Mouse (Mus musculus): ENCODE measurements around the gene Hecw2. TPM values are rescaled to one million over a fixed set of nuclear protein-coding genes. Genes with fewer than 3 reads are reported as not detected.
A peak's percentile ranks its signal among the peaks of the same experiment; 100 is the strongest.

Hecw2 gene
- total RNA-seq, 2 experiments from 2014 or later: not detected

- no peak for ATAC-seq (replicated peaks; ENCODE audit: low FRiP score, low TSS enrichment, poor library complexity, severe bottlenecking)
Observed at GRCm38 (mm10) chr1:53925149-53925901, 269.6 kb downstream of the Hecw2 start.

DNA sequence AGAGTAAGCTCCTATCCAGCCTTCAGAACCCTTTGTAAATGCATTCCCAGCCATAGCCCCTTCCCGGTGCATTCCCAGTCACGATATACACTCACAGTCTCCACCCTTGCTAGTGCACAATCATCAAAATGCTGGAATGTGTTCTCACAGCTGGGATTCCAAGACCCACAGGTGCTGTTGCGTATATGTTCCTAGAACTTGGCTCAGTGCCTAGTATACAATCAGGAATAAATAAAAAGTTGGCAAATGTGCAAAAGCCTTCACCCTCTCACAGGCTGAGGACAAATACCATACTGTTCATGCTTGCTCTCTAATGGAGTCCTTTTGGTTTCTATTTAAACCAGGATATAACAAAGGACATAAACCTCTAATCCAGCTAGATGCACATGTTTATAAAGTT lies 283.1 kb downstream of the Hecw2 start:
- ATAC-seq (replicated peaks; ENCODE audit: low FRiP score, low TSS enrichment, poor library complexity, severe bottlenecking): no peak

DNA sequence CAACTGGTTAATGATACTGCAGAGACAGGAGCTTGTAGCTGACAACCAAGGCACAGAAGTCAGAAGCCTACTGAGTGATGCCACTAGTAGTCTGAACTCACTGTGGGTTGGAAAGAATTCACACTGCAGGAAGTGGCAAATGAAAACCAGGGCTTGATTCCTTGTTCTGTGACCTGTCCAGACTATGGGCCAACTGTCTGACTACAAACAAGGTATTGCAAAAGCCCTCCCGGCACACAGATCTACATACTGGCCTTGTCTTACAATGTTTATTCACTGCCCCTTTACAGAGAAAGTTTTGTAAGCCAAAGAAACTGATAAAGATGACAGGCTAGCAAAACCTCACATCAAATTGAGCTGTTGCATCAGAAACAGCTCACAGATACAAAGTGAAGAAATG lies 284.7 kb downstream of the Hecw2 start:
- ATAC-seq (replicated peaks; ENCODE audit: low FRiP score, low TSS enrichment, poor library complexity, severe bottlenecking): no peak

- peak; percentile 61; the same call in 1 of the 2 replicates for ATAC-seq (replicated peaks; ENCODE audit: low FRiP score, low TSS enrichment, poor library complexity, severe bottlenecking)
Observed at GRCm38 (mm10) chr1:53909118-53909517, 285.9 kb downstream of the Hecw2 start.

GRCm38 (mm10) chr1:53906175-53906574 lies 288.8 kb downstream of the Hecw2 start:
- no peak for ATAC-seq (replicated peaks; ENCODE audit: low FRiP score, low TSS enrichment, poor library complexity, severe bottlenecking)

DNA sequence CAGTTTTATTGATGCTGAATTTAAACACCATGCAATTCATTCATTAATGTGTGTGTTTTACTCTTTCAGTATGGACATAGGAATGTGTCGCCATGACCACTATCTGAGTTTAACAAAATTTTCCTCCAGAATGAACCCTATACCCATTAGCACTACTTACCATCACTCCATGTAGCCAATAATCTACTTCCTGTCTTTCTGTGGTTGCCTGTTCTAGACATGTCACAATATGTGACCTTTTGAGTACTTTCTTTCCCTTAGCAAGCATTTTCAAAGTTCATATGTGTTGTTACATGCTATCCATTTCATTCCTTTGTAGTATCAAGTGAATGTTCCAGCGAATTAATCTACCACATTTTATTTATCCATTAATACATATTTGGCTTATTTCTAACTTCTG lies 294.6 kb downstream of the Hecw2 start:
- no peak for ATAC-seq (replicated peaks; ENCODE audit: low FRiP score, low TSS enrichment, poor library complexity, severe bottlenecking)

DNA sequence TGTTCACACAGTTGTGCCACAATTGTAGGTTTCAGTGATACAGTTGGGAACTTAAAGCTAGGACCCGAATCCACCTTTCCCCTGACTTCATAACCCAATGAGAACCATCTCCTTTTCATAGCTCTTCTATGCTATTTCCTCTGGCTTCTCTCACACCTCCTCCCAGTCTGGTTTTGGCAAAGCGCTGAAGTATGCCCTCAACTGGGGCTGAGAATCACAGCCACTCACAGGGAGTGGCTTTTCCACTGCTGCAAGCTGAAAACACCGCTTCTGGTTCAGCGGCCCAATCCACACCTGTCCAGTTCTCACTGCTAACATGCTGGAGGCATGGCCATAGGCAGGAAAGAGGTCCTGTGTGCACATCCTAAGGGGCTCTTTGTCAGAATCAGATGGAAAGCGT lies 300.7 kb downstream of the Hecw2 start:
- no peak for ATAC-seq (replicated peaks; ENCODE audit: low FRiP score, low TSS enrichment, poor library complexity, severe bottlenecking)

GRCm38 (mm10) chr1:53890380-53890779 lies 304.6 kb downstream of the Hecw2 start:
- 0 out of 2 replicates have a peak, but pooled peaks have one; percentile 34 for ATAC-seq (replicated peaks; ENCODE audit: low FRiP score, low TSS enrichment, poor library complexity, severe bottlenecking)

DNA sequence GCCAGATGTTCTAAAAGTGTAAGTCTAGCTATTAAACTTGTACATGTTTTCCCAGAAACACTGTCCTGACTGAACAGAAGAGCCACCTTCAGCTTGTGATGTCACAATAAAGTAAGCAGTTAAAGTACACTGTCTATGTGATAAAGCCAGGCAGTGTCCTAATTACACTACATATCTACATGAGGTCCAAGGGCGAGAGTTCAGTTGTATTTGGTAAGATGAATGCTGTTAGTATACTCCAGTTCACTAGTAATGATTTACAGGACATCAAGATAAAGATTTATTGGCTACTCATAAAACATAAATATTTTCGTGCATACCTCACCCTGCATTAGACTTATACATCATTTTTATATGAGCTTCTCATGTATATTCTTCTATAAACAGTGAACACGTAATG lies 305.2 kb downstream of the Hecw2 start:
- no peak for ATAC-seq (replicated peaks; ENCODE audit: low FRiP score, low TSS enrichment, poor library complexity, severe bottlenecking)

DNA sequence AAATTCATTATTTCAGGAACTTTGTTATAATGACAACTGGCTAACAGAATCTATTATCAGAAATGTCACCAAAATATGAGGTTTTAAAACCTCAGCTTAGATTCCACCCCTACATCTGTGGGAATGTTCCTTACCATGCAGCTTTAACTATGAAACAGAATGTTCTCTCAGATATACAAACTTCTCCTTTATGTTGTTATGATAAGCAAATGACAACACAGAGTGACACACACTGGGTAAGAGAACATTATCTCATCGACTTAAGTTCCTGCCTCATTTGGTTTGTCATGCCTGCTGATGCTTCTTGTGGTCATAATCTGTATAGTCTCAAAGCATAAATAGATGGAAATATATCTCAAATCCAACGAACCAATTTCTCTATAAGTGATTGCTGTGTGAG lies 312.5 kb downstream of the Hecw2 start:
- ATAC-seq (replicated peaks; ENCODE audit: low FRiP score, low TSS enrichment, poor library complexity, severe bottlenecking): peak; percentile 59; the same call in 1 of the 2 replicates

- ATAC-seq (replicated peaks; ENCODE audit: low FRiP score, low TSS enrichment, poor library complexity, severe bottlenecking): no peak
Observed at GRCm38 (mm10) chr1:53875919-53876318, 319.0 kb downstream of the Hecw2 start.

DNA sequence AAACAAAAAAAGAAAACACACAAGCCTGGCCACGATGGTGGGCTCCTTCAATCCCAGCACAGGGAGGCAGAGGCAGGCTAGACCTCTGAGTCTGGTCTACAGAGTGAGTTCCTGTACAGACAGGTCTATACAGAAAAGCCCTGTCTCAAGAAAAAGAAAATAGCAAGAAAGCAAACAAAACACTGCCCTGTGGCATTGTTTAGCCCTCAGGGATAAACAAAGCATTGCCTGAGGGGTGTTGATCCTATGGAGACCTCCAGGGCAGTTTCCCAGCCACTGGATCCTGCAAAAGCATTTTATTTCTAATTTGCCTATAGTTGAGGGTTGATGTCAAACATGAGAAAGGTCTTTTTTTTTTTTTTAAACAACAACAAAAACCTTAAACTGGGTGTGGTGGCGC lies 327.7 kb downstream of the Hecw2 start:
- no peak for ATAC-seq (replicated peaks; ENCODE audit: low FRiP score, low TSS enrichment, poor library complexity, severe bottlenecking)

GRCm38 (mm10) chr1:53866374-53866902 lies 328.5 kb downstream of the Hecw2 start:
- ATAC-seq (replicated peaks; ENCODE audit: low FRiP score, low TSS enrichment, poor library complexity, severe bottlenecking): no peak

DNA sequence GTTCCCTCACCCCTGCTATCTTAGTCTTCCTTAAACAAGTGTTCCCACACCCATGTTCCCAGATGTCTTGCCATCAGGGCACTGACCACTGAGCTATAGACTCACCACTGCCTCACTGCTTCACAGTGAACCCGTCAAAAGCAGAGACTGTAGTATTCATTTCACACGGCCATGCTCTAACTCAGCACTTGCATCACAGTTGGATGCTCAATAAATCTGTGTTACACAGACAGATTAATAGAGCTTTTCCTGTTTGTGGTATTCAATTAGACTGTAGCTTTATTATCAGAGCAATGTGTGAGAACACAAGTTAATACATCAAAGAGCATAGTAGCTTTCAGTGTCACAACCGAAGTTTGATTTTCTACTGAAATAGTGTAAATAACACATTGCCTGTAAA lies 330.9 kb downstream of the Hecw2 start:
- no peak for ATAC-seq (replicated peaks; ENCODE audit: low FRiP score, low TSS enrichment, poor library complexity, severe bottlenecking)

DNA sequence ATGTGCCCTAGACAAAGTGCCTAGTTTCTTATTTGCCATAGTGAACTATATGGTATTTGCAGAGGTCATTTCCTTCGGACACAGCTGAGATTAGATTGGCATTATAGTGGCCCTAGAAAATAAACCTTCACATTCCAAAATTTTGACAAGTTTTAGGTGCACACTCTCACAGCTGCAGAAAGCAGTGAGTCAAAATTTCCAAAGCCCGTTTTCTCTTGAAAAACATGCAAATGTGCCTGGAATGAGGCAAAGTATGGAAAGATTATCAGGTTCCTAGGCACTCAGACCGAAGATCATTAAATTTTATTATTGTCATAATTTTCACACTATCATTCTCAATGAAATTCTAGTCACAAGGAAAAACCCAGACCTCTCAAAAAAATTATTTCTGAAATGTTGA lies 334.4 kb downstream of the Hecw2 start:
- ATAC-seq (replicated peaks; ENCODE audit: low FRiP score, low TSS enrichment, poor library complexity, severe bottlenecking): no peak

DNA sequence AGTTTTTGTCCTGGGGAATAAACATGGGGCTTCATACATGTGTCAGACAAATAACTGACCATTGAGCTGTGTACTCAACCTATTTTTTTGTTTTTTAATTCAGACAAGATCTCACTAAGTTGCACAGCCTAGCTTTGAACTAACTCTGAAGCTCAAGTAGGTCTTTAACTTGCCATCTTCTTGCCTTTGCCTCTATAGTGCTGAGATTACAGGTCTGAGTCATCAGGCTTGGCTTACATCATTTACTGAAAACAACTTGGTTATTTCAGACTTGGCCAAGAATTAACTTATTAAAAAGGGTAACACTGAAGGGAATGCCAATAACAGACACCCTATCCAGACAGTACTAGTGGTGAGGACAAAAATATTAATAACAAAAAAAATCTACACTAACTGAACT lies 335.8 kb downstream of the Hecw2 start:
- ATAC-seq (replicated peaks; ENCODE audit: low FRiP score, low TSS enrichment, poor library complexity, severe bottlenecking): no peak

GRCm38 (mm10) chr1:53856501-53857103 lies 338.4 kb downstream of the Hecw2 start:
- no peak for ATAC-seq (replicated peaks; ENCODE audit: low FRiP score, low TSS enrichment, poor library complexity, severe bottlenecking)

- ATAC-seq (replicated peaks; ENCODE audit: low FRiP score, low TSS enrichment, poor library complexity, severe bottlenecking): no peak
Observed at GRCm38 (mm10) chr1:53855732-53856131, 339.2 kb downstream of the Hecw2 start.

DNA sequence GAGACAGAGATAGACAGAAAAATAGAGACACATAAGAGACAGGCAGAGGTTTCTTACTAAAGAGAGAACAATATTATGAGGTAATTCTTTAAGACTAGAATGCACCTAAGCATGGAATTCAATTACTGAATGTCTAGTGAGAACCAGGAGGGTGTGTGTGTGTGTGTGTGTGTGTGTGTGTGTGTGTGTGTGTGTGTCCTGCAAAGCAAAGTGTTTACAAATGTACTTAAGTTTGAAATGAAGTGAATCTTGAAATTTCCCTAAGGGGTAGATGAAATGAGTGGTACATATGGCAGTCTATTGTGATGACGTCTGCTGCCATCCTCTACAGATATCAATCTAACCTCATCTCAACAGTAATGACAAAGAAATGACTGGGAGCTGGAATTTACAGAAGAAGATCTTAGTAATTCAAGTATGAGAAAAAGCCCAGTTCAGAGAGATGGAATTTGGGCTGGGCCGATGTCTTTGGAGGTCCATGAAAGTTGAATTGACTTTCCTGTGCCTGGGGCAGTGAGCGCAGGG lies 342.8 kb downstream of the Hecw2 start:
- no peak for ATAC-seq (replicated peaks; ENCODE audit: low FRiP score, low TSS enrichment, poor library complexity, severe bottlenecking)

DNA sequence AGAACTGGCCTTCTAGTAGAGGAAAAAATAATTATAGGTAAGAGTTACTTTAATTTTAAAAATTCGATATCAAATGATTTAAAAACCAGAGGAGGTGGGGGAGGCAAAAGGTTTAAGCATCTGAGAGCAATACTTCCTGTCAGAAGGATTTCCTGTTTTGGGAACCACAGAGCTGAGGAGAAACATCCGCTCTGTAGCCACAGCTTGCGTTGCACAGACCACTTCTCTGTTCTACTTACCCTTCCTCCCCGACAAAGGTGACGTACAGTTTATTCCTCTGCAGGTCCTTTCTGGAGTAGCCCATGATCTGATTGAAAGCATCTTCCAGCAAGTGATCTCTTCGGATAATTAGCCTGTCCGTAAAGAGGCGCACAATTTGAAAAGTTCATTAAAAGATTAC lies 343.6 kb downstream of the Hecw2 start:
- ATAC-seq (replicated peaks; ENCODE audit: low FRiP score, low TSS enrichment, poor library complexity, severe bottlenecking): 0 out of 2 replicates have a peak, but pooled peaks have one; percentile 59

DNA sequence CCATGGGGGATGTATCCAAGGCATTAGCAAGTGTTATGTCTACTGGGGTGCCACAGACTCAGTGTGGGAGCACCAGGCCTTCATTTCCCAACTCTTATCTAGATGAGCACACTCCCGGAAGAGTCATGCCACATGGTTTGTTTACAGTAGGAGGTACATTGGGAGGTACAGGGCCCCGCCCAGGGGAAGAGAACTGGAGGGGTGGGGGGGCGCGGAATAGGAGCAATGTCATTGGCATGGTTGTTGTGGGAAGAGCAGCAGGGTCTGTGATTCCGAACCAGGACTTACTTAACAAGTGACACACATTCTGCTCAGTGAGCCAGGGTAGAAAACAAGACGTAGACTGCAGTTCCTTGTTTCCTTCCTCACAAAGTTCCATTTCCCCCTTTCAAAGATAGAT lies 344.1 kb downstream of the Hecw2 start:
- peak; percentile 82 for ATAC-seq (replicated peaks; ENCODE audit: low FRiP score, low TSS enrichment, poor library complexity, severe bottlenecking)

All from megakaryocyte-erythroid progenitor cell, adult 5-6 weeks (primary cell).